Mouse (Mus musculus): Measurements from ENCODE around the gene Zmynd12.

DNA sequence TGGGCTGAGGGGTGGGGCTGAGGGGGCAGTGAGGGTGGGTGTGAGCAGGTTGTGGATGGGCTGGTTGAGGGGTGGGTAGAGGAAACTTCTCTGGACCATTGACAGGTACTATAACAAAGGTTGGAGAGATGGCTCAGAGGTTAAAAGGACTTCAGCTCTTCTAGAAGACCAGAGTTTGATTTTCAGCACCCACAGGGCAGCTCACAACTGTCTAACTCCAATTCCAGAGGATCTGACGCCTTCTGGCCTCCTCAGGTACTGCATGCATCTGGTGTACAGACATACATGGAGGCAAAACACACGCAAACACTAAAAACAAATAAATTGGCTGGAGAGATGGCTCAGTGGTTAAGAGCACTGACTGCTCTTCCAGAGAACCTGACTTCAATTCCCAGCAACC is 89.0 kb downstream of the Zmynd12 start:
- TF ChIP-seq POLR2A (IDR thresholded peaks at IDR 0.05; ENCODE audit: control insufficient read depth, extremely low read depth, insufficient read depth, low read length, poor library complexity) (no peak), CTCF (IDR thresholded peaks at IDR 0.05; ENCODE audit: borderline replicate concordance, control insufficient read depth, extremely low read depth, insufficient read depth, low read length, poor library complexity) (no peak)

Data from thymus, adult 2 months (tissue).